Comparison of ENCODE assay signal across 18 mouse cellular contexts in genomic region chr11:66442631-66443030, GRCm38 (mm10).
"Had no signal": no experiment of that assay in that cellular context is flagged by ENCODE, and none has a peak within 500 bp of the region (broad histone marks: within the 10 kb centered on the region; RNA-seq: fewer than 3 reads in every experiment).

No protein-coding gene starts in this region.

- H3K9me3 ChIP-seq: limb, embryonic 15.5 days; liver, embryonic 12.5 days; lung, embryonic 15.5 days; midbrain, embryonic 15.5 days; neural tube, embryonic 13.5 days had no signal

- DNase-seq: kidney, adult 9 months; kidney, postnatal 36 days; layer of hippocampus, adult 9-11 months; layer of hippocampus, postnatal 36 days; lung, postnatal 14 days; right cerebral cortex, adult 18-20 months; right cerebral cortex, postnatal 25 days; thymus, adult 18-20 months; thymus, postnatal 14 days had no signal

- H3K36me3 ChIP-seq: limb, embryonic 15.5 days; liver, embryonic 12.5 days; lung, embryonic 15.5 days; midbrain, embryonic 15.5 days; neural tube, embryonic 13.5 days had no signal

- ATAC-seq: liver, embryonic 12.5 days; midbrain, embryonic 15.5 days had no signal

- H3K27me3 ChIP-seq: limb, embryonic 15.5 days; liver, embryonic 12.5 days; lung, embryonic 15.5 days; megakaryocyte, embryonic 14.5 days; midbrain, embryonic 15.5 days; neural tube, embryonic 13.5 days had no signal

- H3K4me2 ChIP-seq: limb, embryonic 15.5 days; liver, embryonic 12.5 days; lung, embryonic 15.5 days; midbrain, embryonic 15.5 days; neural tube, embryonic 13.5 days had no signal

- H3K27ac ChIP-seq: kidney, postnatal 0 days; limb, embryonic 15.5 days; liver, embryonic 12.5 days; lung, embryonic 15.5 days; macrophage; midbrain, embryonic 15.5 days; neural tube, embryonic 13.5 days; stomach, postnatal 0 days had no signal

- H3K4me1 ChIP-seq: limb, embryonic 15.5 days; liver, embryonic 12.5 days; lung, embryonic 15.5 days; megakaryocyte, embryonic 14.5 days; midbrain, embryonic 15.5 days had no signal

- H3K9ac ChIP-seq: limb, embryonic 15.5 days; liver, embryonic 12.5 days; lung, embryonic 15.5 days; midbrain, embryonic 15.5 days; neural tube, embryonic 13.5 days had no signal

- H3K4me3 ChIP-seq: limb, embryonic 15.5 days; liver, embryonic 12.5 days; lung, embryonic 15.5 days; megakaryocyte, embryonic 14.5 days; midbrain, embryonic 15.5 days; neural tube, embryonic 13.5 days had no signal
